Mouse (Mus musculus): ENCODE data around the gene Casp7. TPM values are rescaled to one million over a fixed set of nuclear protein-coding genes. Genes with fewer than 3 reads are reported as not detected.

Gene Casp7
- polyA plus RNA-seq, 1 experiment from 2014 or later = 16.0 TPM

- H3K9ac ChIP-seq = no peak overlapping the region
- H3K4me3 ChIP-seq = no peak overlapping the region
- WGBS = 90% methylated on average over 7 of the region's 7 CpGs
- no peaks in the 10 kb centered on the region for H3K36me3 ChIP-seq
- no peak for ATAC-seq (ENCODE audit: low FRiP score)
- no peak overlapping the region for H3K4me2 ChIP-seq
- no peaks in the 10 kb centered on the region for H3K27me3 ChIP-seq
- H3K9me3 ChIP-seq = no peaks in the 10 kb centered on the region
- H3K4me1 ChIP-seq (replicated peaks) = no peaks in the 10 kb centered on the region
- no peak overlapping the region for H3K27ac ChIP-seq
These were observed 28.0 kb upstream of the Casp7 start for GRCm38 (mm10) chr19:56368912-56369311.

GRCm38 (mm10) chr19:56370389-56371150 is 26.4 kb upstream of the Casp7 start:
- Histone ChIP-seq H3K27ac (no peak overlapping the region), H3K27me3 (no peaks in the 10 kb centered on the region), H3K9me3 (no peaks in the 10 kb centered on the region), H3K4me1 (replicated peaks) (no peaks in the 10 kb centered on the region), H3K9ac (no peak overlapping the region), H3K36me3 (no peaks in the 10 kb centered on the region), H3K4me2 (no peak overlapping the region), H3K4me3 (no peak overlapping the region)
- ATAC-seq (ENCODE audit: low FRiP score) = no peak
- WGBS = 94% methylated on average over 6 of the region's 6 CpGs

GRCm38 (mm10) chr19:56372226-56372625 is 24.7 kb upstream of the Casp7 start:
- H3K27ac ChIP-seq = no peak overlapping the region
- H3K9ac ChIP-seq = no peak overlapping the region
- H3K9me3 ChIP-seq = no peaks in the 10 kb centered on the region
- no peak overlapping the region for H3K4me2 ChIP-seq
- no peak overlapping the region for H3K4me3 ChIP-seq
- 69% methylated on average over 7 of the region's 7 CpGs for WGBS
- H3K27me3 ChIP-seq = no peaks in the 10 kb centered on the region
- H3K4me1 ChIP-seq (replicated peaks) = no peaks in the 10 kb centered on the region
- no peaks in the 10 kb centered on the region for H3K36me3 ChIP-seq
- no peak for ATAC-seq (ENCODE audit: low FRiP score)

DNA sequence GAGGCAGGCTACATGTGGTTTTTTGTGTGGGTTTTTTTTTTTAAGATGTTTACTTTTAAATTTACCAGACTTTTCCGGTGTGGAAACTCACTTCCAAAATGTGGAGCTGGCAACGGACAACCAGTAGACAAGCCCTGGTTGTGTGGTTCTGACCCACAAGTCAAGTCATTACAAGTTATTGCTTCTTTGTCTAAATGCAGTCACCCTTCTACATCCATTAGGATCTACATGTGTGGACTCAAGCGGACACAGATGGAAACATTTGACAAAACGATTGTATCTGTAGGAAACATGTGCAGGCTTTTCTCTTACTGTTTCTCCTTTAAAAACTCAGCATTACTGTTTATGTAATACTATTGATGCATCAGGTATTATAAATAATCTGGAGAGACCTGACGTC is 23.7 kb upstream of the Casp7 start:
- no peak overlapping the region for H3K27ac ChIP-seq
- H3K27me3 ChIP-seq = no peaks in the 10 kb centered on the region
- no peaks in the 10 kb centered on the region for H3K4me1 ChIP-seq (replicated peaks)
- no peak for ATAC-seq (ENCODE audit: low FRiP score)
- H3K9ac ChIP-seq = no peak overlapping the region
- no peaks in the 10 kb centered on the region for H3K36me3 ChIP-seq
- H3K9me3 ChIP-seq = no peaks in the 10 kb centered on the region
- no peak overlapping the region for H3K4me3 ChIP-seq
- H3K4me2 ChIP-seq = no peak overlapping the region
- 93% methylated on average over 5 of the region's 5 CpGs for WGBS

- Histone ChIP-seq H3K9ac (no peak overlapping the region), H3K27ac (no peak overlapping the region), H3K36me3 (no peaks in the 10 kb centered on the region), H3K27me3 (no peaks in the 10 kb centered on the region), H3K4me2 (no peak overlapping the region), H3K9me3 (no peaks in the 10 kb centered on the region), H3K4me1 (replicated peaks) (no peaks in the 10 kb centered on the region), H3K4me3 (no peak overlapping the region)
- no peak for ATAC-seq (ENCODE audit: low FRiP score)
- WGBS = 58% methylated on average over 10 of the region's 10 CpGs
These were observed 22.9 kb upstream of the Casp7 start for GRCm38 (mm10) chr19:56374011-56374410.

GRCm38 (mm10) chr19:56378007-56378406 is 18.9 kb upstream of the Casp7 start:
- Histone ChIP-seq H3K9ac (no peak overlapping the region), H3K4me1 (replicated peaks) (no peaks in the 10 kb centered on the region), H3K27me3 (no peaks in the 10 kb centered on the region), H3K9me3 (no peaks in the 10 kb centered on the region), H3K4me2 (no peak overlapping the region), H3K27ac (no peak overlapping the region), H3K4me3 (no peak overlapping the region), H3K36me3 (no peaks in the 10 kb centered on the region)
- 85% methylated on average over 5 of the region's 5 CpGs for WGBS
- no peak for ATAC-seq (ENCODE audit: low FRiP score)

GRCm38 (mm10) chr19:56378554-56379172 is 18.3 kb upstream of the Casp7 start:
- no peaks in the 10 kb centered on the region for H3K27me3 ChIP-seq
- no peak for ATAC-seq (ENCODE audit: low FRiP score)
- 87% methylated on average over 13 of the region's 13 CpGs for WGBS
- H3K4me1 ChIP-seq (replicated peaks) = no peaks in the 10 kb centered on the region
- H3K36me3 ChIP-seq = no peaks in the 10 kb centered on the region
- H3K27ac ChIP-seq = no peak overlapping the region
- no peak overlapping the region for H3K4me2 ChIP-seq
- no peak overlapping the region for H3K9ac ChIP-seq
- H3K4me3 ChIP-seq = no peak overlapping the region
- no peaks in the 10 kb centered on the region for H3K9me3 ChIP-seq

DNA sequence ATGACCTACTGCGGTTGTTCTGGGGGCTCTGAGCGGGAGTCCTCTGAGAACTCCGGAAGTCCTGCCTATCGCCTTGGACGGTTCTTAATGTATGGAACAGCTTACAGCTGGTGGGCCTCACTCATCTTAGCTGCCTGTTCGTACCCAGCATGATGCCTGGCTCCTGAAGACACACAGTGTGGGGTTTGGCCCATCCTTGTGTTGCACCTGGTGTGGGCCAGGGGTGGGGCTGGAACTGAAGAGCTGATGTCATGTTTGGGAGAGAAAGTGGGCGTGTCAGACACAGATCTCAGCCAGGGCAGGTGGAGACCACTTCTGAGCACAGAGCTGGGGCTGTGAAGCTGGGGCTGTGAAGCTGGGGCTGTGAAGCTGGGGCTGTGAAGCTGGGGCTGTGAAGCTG is 16.6 kb upstream of the Casp7 start:
- Histone ChIP-seq H3K9me3 (no peaks in the 10 kb centered on the region), H3K4me2 (no peak overlapping the region), H3K9ac (no peak overlapping the region), H3K27ac (no peak overlapping the region), H3K27me3 (no peaks in the 10 kb centered on the region), H3K4me1 (replicated peaks) (no peaks in the 10 kb centered on the region), H3K4me3 (no peak overlapping the region), H3K36me3 (no peaks in the 10 kb centered on the region)
- ATAC-seq (ENCODE audit: low FRiP score) = no peak
- 83% methylated on average over 7 of the region's 7 CpGs for WGBS

- Histone ChIP-seq H3K4me3 (no peak overlapping the region), H3K9ac (no peak overlapping the region), H3K4me2 (no peak overlapping the region), H3K27ac (no peak overlapping the region), H3K4me1 (replicated peaks) (no peaks in the 10 kb centered on the region), H3K36me3 (no peaks in the 10 kb centered on the region), H3K9me3 (no peaks in the 10 kb centered on the region), H3K27me3 (no peaks in the 10 kb centered on the region)
- no peak for ATAC-seq (ENCODE audit: low FRiP score)
- 92% methylated on average over 10 of the region's 10 CpGs for WGBS
These were observed 15.5 kb upstream of the Casp7 start for GRCm38 (mm10) chr19:56381407-56381806.

DNA sequence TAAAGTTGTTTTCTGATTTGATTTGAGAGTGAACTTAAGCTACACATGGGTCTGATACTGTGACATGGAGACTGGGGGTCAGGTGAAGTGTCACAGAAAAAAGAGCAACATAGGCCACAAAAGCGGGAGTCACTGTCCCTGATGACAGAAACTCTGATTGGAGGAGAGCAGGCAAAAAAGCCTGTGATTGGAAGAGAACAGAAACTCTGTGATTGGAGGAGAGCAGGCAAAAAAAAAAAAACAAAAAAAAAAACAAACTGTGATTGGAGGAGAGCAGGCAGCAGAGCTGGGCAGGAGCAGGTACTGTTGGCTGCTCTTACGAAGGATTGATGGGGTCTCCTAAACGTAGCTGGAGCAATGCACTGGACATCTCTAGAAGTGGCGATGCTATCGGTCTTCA is 11.4 kb upstream of the Casp7 start:
- 82% methylated on average over 5 of the region's 5 CpGs for WGBS
- H3K27ac ChIP-seq = no peak overlapping the region
- ATAC-seq (ENCODE audit: low FRiP score) = no peak

DNA sequence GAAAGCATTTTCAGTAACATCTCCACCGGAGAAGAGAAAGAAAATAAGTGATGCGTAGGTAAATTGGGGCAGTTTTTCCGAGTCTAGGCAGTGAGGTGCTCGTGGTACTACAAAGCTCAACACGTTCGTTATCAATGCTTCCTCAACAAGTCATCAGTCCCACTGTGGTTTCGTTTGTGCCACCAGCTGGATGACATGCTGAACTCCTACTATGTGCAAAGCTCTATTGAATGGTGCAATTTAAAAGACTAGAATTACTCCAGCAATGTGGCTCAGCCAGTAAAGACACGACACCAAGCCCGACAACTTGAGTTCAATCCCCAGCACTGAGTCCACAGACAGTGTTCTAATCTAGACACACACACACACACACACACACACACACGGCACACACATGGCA is 10.8 kb upstream of the Casp7 start:
- Histone ChIP-seq H3K27me3 (no peaks in the 10 kb centered on the region), H3K27ac (no peak overlapping the region), H3K4me3 (no peak overlapping the region), H3K36me3 (no peaks in the 10 kb centered on the region), H3K4me2 (no peak overlapping the region), H3K9me3 (no peaks in the 10 kb centered on the region), H3K4me1 (replicated peaks) (no peaks in the 10 kb centered on the region), H3K9ac (no peak overlapping the region)
- no peak for ATAC-seq (ENCODE audit: low FRiP score)
- WGBS = 88% methylated on average over 10 of the region's 10 CpGs

More for the DNA sequence above, 11.4 kb upstream of the Casp7 start:
- Histone ChIP-seq H3K4me3 (no peak overlapping the region), H3K4me1 (replicated peaks) (no peaks in the 10 kb centered on the region), H3K9me3 (no peaks in the 10 kb centered on the region), H3K36me3 (no peaks in the 10 kb centered on the region), H3K9ac (no peak overlapping the region), H3K4me2 (no peak overlapping the region), H3K27me3 (no peaks in the 10 kb centered on the region)

DNA sequence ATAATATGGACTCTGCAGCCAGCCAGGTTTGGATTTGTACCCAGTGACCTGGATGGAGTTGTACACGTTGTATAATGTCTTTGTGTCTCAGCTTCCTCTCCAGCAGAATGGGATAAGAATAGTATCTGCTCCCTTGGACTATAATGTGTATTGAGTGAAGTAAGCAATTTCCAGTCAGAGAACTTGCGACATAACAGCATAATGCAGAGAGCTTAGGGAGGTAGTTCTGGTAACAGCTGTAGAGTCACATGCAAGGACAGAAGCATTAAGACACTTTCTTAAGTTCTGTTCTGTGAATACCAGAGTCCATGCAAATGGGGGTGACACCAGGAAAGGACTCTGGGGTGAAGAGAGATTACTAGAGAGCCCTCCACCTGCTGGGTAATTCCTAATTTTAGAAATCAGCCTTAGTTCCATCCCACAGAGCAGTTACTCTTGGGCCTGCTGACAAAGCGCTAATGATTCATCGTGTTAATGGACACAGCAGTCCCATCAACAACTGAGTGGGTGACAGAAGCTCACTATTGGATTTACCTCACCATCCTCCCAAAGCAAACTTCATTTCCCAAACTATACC is 9.1 kb upstream of the Casp7 start:
- peaks cover 11% of the 10 kb centered on the region; the same call in 1 of the 2 replicates for H3K27me3 ChIP-seq
- H3K4me1 ChIP-seq (replicated peaks) = no peaks in the 10 kb centered on the region
- no peaks in the 10 kb centered on the region for H3K36me3 ChIP-seq
- no peak overlapping the region for H3K27ac ChIP-seq
- H3K4me3 ChIP-seq = no peak overlapping the region
- no peaks in the 10 kb centered on the region for H3K9me3 ChIP-seq
- no peak overlapping the region for H3K9ac ChIP-seq
- 87% methylated on average over 4 of the region's 4 CpGs for WGBS
- ATAC-seq (ENCODE audit: low FRiP score) = no peak
- no peak overlapping the region for H3K4me2 ChIP-seq

DNA sequence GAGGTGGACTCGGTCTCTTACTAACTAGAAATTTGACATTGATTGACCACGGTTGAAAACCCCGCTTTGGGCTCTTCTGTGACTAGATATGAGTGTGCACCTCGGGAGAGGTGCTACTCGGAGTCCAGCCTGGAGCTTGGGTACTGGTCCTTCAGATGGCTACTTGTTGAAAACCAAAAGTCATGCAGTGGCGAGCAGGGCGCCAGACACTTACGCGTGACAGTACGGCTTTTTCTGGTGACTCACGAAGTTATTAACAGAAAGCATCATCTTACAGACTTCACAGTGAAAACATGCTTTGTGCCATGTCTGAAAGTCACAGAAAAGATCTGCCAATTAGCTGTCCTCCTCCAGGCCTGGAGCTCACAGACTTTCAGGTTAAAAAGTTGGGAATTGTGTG is 7.8 kb upstream of the Casp7 start:
- no peaks in the 10 kb centered on the region for H3K9me3 ChIP-seq
- no peak overlapping the region for H3K27ac ChIP-seq
- no peak overlapping the region for H3K4me2 ChIP-seq
- no peak overlapping the region for H3K4me3 ChIP-seq
- WGBS = 91% methylated on average over 11 of the region's 11 CpGs
- ATAC-seq (ENCODE audit: low FRiP score) = no peak
- H3K27me3 ChIP-seq = peaks cover 22% of the 10 kb centered on the region
- H3K36me3 ChIP-seq = no peaks in the 10 kb centered on the region
- no peak overlapping the region for H3K9ac ChIP-seq
- H3K4me1 ChIP-seq (replicated peaks) = no peaks in the 10 kb centered on the region
